Mouse (Mus musculus): ENCODE data around the gene Armcx5. TPM values are rescaled to one million over a fixed set of nuclear protein-coding genes. Genes with fewer than 3 reads are reported as not detected.

The Armcx5 gene
- total RNA-seq, 1 experiment, result 10.0 TPM

- TF ChIP-seq ZC3H11A (IDR thresholded peaks at IDR 0.05; ENCODE audit: borderline replicate concordance, low read depth, low read length) (no peak), CHD2 (IDR thresholded peaks at IDR 0.05; ENCODE audit: low read depth, low read length) (no peak), MAFK (IDR thresholded peaks at IDR 0.05; ENCODE audit: insufficient read depth, low read depth, low read length) (no peak)
- no peaks in the 10 kb centered on the region for H3K4me1 ChIP-seq (ENCODE audit: control insufficient read depth in 2 of 2, insufficient read depth in 2 of 2, low read length in 2 of 2, poor library complexity in 1 of 2)
- no peak overlapping the region for H3K9ac ChIP-seq (ENCODE audit: insufficient read depth, low read depth, low read length, poor library complexity, severe bottlenecking)
- peak; percentile 48 for DNase-seq (ENCODE audit: low read depth, low spot score)
- H3K9me3 ChIP-seq (ENCODE audit: control insufficient read depth, insufficient read depth, low read depth, low read length), result no peaks in the 10 kb centered on the region
- in situ Hi-C loops (cut with MboI; ENCODE audit: low sequenced_read_pairs in 2 of 2, unreplicated experiment in 2 of 2), result no loop called here
- H3K27ac ChIP-seq (ENCODE audit: insufficient read depth, low read depth, low read length, poor library complexity, severe bottlenecking), result no peak overlapping the region
- H3K36me3 ChIP-seq (ENCODE audit: control insufficient read depth, insufficient read depth, low read length, poor library complexity, severe bottlenecking), result no peaks in the 10 kb centered on the region
- no peak overlapping the region for H3K4me3 ChIP-seq (ENCODE audit: insufficient read depth in 1 of 2, low read depth in 1 of 2, low read length in 2 of 2, poor library complexity in 1 of 2, severe bottlenecking in 1 of 2)
These were observed 10.3 kb downstream of the Armcx5 start for GRCm38 (mm10) chrX:135752832-135753231.

GRCm38 (mm10) chrX:135761707-135762106, 19.2 kb downstream of the Armcx5 start:
- H3K4me3 ChIP-seq (ENCODE audit: insufficient read depth in 1 of 2, low read depth in 1 of 2, low read length in 2 of 2, poor library complexity in 1 of 2, severe bottlenecking in 1 of 2), result no peak overlapping the region
- H3K36me3 ChIP-seq (ENCODE audit: control insufficient read depth, insufficient read depth, low read length, poor library complexity, severe bottlenecking), result no peaks in the 10 kb centered on the region
- in situ Hi-C loops (cut with MboI; ENCODE audit: low sequenced_read_pairs in 2 of 2, unreplicated experiment in 2 of 2), result no loop called here
- H3K27ac ChIP-seq (ENCODE audit: insufficient read depth, low read depth, low read length, poor library complexity, severe bottlenecking), result no peak overlapping the region
- H3K9ac ChIP-seq (ENCODE audit: insufficient read depth, low read depth, low read length, poor library complexity, severe bottlenecking), result no peak overlapping the region
- H3K9me3 ChIP-seq (ENCODE audit: control insufficient read depth, insufficient read depth, low read depth, low read length), result no peaks in the 10 kb centered on the region
- no peaks in the 10 kb centered on the region for H3K4me1 ChIP-seq (ENCODE audit: control insufficient read depth in 2 of 2, insufficient read depth in 2 of 2, low read length in 2 of 2, poor library complexity in 1 of 2)
- no peak for DNase-seq (ENCODE audit: low read depth, low spot score)
- no peak for TF ChIP-seq MAFK (IDR thresholded peaks at IDR 0.05; ENCODE audit: insufficient read depth, low read depth, low read length)

GRCm38 (mm10) chrX:135768043-135768548, 25.6 kb downstream of the Armcx5 start:
- Histone ChIP-seq H3K9ac (ENCODE audit: insufficient read depth, low read depth, low read length, poor library complexity, severe bottlenecking) (no peak overlapping the region), H3K9me3 (ENCODE audit: control insufficient read depth, insufficient read depth, low read depth, low read length) (no peaks in the 10 kb centered on the region), H3K4me3 (ENCODE audit: insufficient read depth in 1 of 2, low read depth in 1 of 2, low read length in 2 of 2, poor library complexity in 1 of 2, severe bottlenecking in 1 of 2) (no peak overlapping the region), H3K4me1 (ENCODE audit: control insufficient read depth in 2 of 2, insufficient read depth in 2 of 2, low read length in 2 of 2, poor library complexity in 1 of 2) (no peaks in the 10 kb centered on the region), H3K27ac (ENCODE audit: insufficient read depth, low read depth, low read length, poor library complexity, severe bottlenecking) (no peak overlapping the region), H3K36me3 (ENCODE audit: control insufficient read depth, insufficient read depth, low read length, poor library complexity, severe bottlenecking) (no peaks in the 10 kb centered on the region)
- in situ Hi-C loops (cut with MboI; ENCODE audit: low sequenced_read_pairs in 2 of 2, unreplicated experiment in 2 of 2), result no loop called here
- no peak for DNase-seq (ENCODE audit: low read depth, low spot score)
- TF ChIP-seq HCFC1 (IDR thresholded peaks at IDR 0.05; ENCODE audit: borderline replicate concordance, insufficient read depth, low read length) (no peak), MAFK (IDR thresholded peaks at IDR 0.05; ENCODE audit: insufficient read depth, low read depth, low read length) (no peak), ZC3H11A (IDR thresholded peaks at IDR 0.05; ENCODE audit: borderline replicate concordance, low read depth, low read length) (no peak), ZNF384 (IDR thresholded peaks at IDR 0.05; ENCODE audit: low read depth, low read length) (no peak), CHD2 (IDR thresholded peaks at IDR 0.05; ENCODE audit: low read depth, low read length) (no peak)

- no peak for DNase-seq (ENCODE audit: low read depth, low spot score)
- no peaks in the 10 kb centered on the region for H3K4me1 ChIP-seq (ENCODE audit: control insufficient read depth in 2 of 2, insufficient read depth in 2 of 2, low read length in 2 of 2, poor library complexity in 1 of 2)
These were observed 26.0 kb downstream of the Armcx5 start for GRCm38 (mm10) chrX:135768565-135768964.

GRCm38 (mm10) chrX:135791536-135791935, 49.0 kb downstream of the Armcx5 start:
- DNase-seq (ENCODE audit: low read depth, low spot score), result no peak
- no peaks in the 10 kb centered on the region for H3K9me3 ChIP-seq (ENCODE audit: control insufficient read depth, insufficient read depth, low read depth, low read length)
- H3K4me1 ChIP-seq (ENCODE audit: control insufficient read depth in 2 of 2, insufficient read depth in 2 of 2, low read length in 2 of 2, poor library complexity in 1 of 2), result peaks cover 2% of the 10 kb centered on the region in 2 experiments; a peak in 3 of 4 replicates
- H3K36me3 ChIP-seq (ENCODE audit: control insufficient read depth, insufficient read depth, low read length, poor library complexity, severe bottlenecking), result no peaks in the 10 kb centered on the region
- H3K4me3 ChIP-seq (ENCODE audit: insufficient read depth in 1 of 2, low read depth in 1 of 2, low read length in 2 of 2, poor library complexity in 1 of 2, severe bottlenecking in 1 of 2), result no peak overlapping the region
- in situ Hi-C loops (cut with MboI; ENCODE audit: low sequenced_read_pairs in 2 of 2, unreplicated experiment in 2 of 2), result no loop called here
- no peak overlapping the region for H3K9ac ChIP-seq (ENCODE audit: insufficient read depth, low read depth, low read length, poor library complexity, severe bottlenecking)
- no peak for TF ChIP-seq MAFK (IDR thresholded peaks at IDR 0.05; ENCODE audit: insufficient read depth, low read depth, low read length)
- TF ChIP-seq ZC3H11A (IDR thresholded peaks at IDR 0.05; ENCODE audit: borderline replicate concordance, low read depth, low read length), result no peak
- no peak for TF ChIP-seq HCFC1 (IDR thresholded peaks at IDR 0.05; ENCODE audit: borderline replicate concordance, insufficient read depth, low read length)
- TF ChIP-seq CHD2 (IDR thresholded peaks at IDR 0.05; ENCODE audit: low read depth, low read length), result no peak
- no peak overlapping the region for H3K27ac ChIP-seq (ENCODE audit: insufficient read depth, low read depth, low read length, poor library complexity, severe bottlenecking)

More at GRCm38 (mm10) chrX:135768565-135768964, 26.0 kb downstream of the Armcx5 start:
- Histone ChIP-seq H3K9me3 (ENCODE audit: control insufficient read depth, insufficient read depth, low read depth, low read length) (no peaks in the 10 kb centered on the region), H3K4me3 (ENCODE audit: insufficient read depth in 1 of 2, low read depth in 1 of 2, low read length in 2 of 2, poor library complexity in 1 of 2, severe bottlenecking in 1 of 2) (no peak overlapping the region), H3K27ac (ENCODE audit: insufficient read depth, low read depth, low read length, poor library complexity, severe bottlenecking) (no peak overlapping the region), H3K36me3 (ENCODE audit: control insufficient read depth, insufficient read depth, low read length, poor library complexity, severe bottlenecking) (no peaks in the 10 kb centered on the region), H3K9ac (ENCODE audit: insufficient read depth, low read depth, low read length, poor library complexity, severe bottlenecking) (no peak overlapping the region)
- TF ChIP-seq HCFC1 (IDR thresholded peaks at IDR 0.05; ENCODE audit: borderline replicate concordance, insufficient read depth, low read length), result no peak
- TF ChIP-seq MAFK (IDR thresholded peaks at IDR 0.05; ENCODE audit: insufficient read depth, low read depth, low read length), result no peak
- no peak for TF ChIP-seq CHD2 (IDR thresholded peaks at IDR 0.05; ENCODE audit: low read depth, low read length)
- TF ChIP-seq ZC3H11A (IDR thresholded peaks at IDR 0.05; ENCODE audit: borderline replicate concordance, low read depth, low read length), result no peak
- no peak for TF ChIP-seq ZNF384 (IDR thresholded peaks at IDR 0.05; ENCODE audit: low read depth, low read length)
- in situ Hi-C loops (cut with MboI; ENCODE audit: low sequenced_read_pairs in 2 of 2, unreplicated experiment in 2 of 2), result no loop called here

All from ES-E14 (cell line).